Mouse (Mus musculus) adrenal gland, postnatal 36 days (tissue): ENCODE measurements around the gene Chd4. TPM values are rescaled to one million over a fixed set of nuclear protein-coding genes. Genes with fewer than 3 reads are reported as not detected.

Source experiments
- DNase-seq, 2 experiments: peaks; one replicate each; pipeline ENCODE4 v3.0.0; 2021; ENCODE audit warnings: mixed read lengths in 1 of 2
- total RNA-seq, 2 experiments: library from RNA; stranded (reverse); gene quantifications; 2 replicates each; pipeline ENCODE4 v1.2.3; 2021

Gene Chd4
- total RNA-seq, 2 experiments from 2014 or later = 166 to 201 TPM

DNA sequence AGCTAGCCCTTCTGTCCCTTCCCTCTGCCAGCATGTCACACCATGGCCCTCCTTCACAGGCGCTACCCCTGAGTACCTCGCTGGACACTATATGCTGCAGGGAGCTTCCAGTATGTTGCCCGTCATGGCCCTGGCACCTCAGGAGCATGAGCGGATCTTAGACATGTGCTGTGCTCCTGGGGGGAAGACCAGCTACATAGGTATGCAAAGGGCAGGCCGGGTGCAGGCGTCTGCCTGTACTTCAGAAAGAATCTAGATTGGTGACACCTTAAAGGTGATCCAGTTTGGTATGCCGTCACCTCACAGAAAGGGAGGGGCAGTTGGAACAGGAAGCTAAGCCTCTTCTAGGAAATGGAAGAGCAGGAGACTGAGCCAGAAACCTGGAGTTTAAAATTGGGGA lies 44.0 kb downstream of the Chd4 start:
- no peak for DNase-seq

DNA sequence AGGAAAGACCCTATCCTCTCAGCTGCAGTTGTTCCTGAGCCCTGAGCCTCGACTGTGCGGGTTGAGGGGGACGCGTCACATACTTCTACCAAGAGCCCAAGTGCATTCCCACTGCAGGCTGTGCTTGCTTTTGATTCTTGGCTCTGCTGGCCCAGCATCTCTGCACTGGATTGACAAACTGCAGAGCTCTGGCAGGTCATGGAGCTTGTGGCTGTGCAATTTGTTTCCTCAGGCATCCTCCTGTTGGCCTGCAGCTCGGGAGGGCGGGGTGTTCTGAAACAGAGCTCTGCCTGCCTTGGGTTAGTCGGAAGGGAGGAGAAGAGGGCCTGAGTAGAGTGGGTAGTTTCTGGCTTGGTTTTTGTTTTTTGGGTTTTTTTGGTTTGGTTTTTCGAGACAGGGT lies 46.7 kb downstream of the Chd4 start:
- no peak for DNase-seq

DNA sequence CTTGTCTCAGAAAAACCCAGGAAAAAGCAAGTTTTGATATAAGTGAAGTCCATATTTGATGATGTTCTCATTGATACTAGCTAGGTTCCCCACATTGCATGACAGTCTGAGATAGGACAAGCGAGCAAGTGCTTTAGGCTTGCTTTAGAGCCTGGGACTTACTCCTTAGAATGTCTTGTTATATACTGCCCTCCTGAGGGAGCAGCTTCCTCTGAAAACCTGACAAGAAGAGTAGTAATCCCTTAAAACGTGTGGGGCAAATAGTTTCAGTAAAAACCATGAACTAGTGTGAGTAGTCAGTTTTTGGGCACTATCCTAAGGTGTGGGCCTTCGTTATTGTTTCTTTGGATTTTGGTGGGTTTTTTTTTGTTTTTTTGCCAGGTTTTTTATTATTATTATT lies 47.3 kb downstream of the Chd4 start:
- no peak for DNase-seq

DNA sequence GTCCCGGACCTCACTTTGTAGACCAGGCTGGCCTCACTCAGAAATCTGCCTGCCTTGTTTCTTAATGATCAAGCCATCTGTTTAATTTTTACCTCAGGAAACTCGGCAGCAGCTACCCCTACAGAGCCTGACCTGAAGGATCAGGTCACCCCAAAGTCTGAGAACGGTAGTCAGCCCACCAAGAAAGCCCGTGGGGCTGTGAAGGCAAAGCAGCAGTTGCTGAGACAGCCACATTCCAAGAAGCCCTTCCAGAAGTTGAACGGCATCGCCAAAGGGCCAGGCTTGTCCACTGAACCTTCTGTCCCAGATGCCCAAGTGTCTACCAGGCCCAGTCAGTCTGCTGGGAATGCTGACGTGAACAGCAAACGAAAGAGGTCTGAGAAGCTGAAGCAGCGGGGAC lies 48.1 kb downstream of the Chd4 start:
- DNase-seq = no peak

DNA sequence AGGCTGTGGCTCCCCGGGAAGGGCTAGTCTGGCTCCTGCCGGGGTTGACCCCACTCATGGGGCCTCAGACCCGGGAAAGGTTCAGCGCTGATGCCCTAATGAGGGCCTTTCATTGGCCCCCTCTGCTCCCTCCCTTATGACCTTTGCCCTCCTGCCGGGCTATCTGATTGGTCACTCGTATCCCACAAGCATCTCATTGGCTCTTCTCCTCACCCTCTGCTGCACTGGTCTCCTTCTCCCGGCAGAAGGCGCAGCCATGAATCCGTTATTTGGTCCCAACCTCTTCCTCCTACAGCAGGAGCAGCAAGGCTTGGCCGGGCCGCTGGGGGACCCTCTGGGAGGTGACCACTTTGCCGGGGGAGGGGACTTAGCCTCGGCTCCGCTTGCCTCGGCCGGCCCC lies 49.2 kb downstream of the Chd4 start, which contains the start of gene Iffo1:
TSS of gene Iffo1 (plus strand) at position 241 of the 400 bp plus-strand sequence.
- DNase-seq = peak; percentile 91 to 92

DNA sequence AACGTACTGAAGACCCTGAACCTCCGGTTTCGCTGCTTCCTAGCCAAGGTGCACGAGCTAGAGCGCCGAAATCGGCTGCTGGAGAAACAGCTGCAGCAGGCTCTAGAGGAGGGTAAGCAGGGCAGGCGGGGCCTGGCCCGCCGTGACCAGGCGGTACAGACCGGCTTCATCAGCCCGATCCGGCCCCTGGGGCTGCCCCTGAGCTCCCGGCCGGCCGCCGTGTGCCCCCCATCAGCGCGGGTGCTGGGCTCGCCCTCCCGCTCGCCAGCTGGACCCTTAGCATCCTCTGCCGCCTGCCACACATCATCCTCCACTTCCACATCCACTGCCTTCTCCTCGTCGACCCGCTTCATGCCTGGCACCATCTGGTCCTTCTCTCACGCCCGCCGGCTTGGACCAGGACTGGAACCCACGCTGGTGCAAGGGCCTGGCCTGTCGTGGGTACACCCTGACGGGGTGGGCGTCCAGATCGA lies 49.7 kb downstream of the Chd4 start:
- peak in 1 of 2 experiments; percentile 44 for DNase-seq

DNA sequence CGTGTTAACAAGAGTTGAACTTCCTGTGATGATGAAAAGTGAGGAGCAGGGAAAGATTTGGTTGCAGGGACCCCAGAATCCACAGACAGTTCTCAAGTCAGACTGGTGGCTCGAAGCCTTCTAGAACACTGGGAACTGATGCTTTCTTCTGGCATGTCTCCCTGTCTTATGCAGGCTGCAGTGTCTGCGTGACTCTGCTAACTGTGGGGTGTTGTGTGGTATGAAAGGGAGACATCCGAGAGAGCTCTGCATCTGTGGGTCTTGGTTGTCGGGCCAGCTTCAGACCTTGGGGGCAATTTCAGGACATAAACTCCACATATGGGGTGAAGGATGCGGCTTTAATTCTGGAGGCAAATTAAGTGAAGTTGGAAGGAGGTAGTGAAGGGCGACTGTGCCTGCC lies 50.4 kb downstream of the Chd4 start:
- DNase-seq = no peak

DNA sequence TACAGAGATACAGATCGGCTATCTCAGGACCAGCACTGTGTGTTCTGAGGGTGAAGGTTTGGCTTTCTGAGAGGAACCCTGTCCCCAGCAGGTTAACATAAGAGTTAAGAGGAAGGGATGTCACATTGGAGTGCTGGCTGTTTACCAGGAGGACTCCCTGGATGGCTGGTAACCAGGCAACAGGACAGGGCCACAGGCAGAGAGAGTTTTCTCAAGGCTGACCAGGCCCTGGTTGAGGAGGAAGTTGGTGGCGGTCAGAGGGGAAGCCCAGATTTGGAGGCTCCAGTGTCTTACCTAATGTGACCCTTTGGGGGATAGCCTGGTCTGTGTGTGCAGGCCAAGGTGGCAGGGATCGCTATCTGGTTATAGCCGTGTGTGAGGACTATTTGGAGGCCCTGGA lies 51.0 kb downstream of the Chd4 start:
- peak; percentile 73 to 79 for DNase-seq

DNA sequence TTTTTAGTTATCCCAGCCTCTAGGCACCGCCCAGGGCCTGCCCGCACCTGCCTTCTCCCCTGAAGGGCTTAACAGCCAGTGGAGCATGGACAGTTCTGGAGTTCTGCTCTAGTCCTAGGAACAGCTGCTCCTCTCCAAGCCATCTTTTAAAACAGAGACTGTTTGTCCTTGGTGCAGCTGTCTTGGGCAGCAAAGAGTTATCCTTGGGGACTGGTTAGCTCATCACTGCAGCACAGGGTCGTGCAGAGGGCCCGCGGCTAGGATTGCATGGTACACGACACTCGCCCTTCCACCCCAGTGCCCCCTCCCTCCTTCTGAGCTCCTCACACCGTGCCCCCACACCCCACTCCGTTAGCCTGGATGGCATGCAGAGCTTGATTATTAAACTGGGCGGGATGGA lies 51.5 kb downstream of the Chd4 start:
- no peak for DNase-seq

DNA sequence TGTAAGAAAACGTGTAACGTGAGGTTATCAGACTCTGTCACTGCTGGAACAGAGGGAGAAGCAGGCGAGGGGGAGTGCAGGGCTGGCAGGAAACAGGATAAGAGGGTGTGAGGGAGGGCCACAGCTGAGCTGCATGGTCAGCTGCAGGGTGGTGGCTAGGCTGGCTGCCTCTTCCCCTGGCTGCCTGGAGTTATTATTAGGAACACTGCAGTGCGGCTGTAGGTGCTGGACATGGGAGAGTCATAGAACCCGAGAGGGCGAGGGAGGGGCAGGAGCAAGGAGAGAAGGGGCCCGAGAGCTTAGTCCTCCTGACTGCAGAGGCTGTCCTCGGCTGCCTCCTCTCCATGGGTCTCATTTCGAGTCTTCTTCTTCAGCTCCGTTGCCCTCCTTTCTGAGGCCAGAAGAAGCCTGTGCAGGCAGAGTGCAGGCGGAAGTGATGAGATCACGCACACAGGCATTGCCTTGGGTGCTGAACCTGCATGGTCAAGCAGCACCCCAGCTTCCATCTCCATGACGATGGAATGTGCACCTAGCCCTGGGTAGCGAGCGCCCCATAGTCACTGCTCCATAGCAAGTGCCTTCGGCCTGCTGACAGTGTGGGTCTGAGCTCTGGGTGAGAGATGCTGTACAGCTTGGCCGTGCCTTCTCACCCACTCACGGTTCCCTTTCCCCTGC lies 52.6 kb downstream of the Chd4 start:
- DNase-seq = peak; percentile 43 to 61

DNA sequence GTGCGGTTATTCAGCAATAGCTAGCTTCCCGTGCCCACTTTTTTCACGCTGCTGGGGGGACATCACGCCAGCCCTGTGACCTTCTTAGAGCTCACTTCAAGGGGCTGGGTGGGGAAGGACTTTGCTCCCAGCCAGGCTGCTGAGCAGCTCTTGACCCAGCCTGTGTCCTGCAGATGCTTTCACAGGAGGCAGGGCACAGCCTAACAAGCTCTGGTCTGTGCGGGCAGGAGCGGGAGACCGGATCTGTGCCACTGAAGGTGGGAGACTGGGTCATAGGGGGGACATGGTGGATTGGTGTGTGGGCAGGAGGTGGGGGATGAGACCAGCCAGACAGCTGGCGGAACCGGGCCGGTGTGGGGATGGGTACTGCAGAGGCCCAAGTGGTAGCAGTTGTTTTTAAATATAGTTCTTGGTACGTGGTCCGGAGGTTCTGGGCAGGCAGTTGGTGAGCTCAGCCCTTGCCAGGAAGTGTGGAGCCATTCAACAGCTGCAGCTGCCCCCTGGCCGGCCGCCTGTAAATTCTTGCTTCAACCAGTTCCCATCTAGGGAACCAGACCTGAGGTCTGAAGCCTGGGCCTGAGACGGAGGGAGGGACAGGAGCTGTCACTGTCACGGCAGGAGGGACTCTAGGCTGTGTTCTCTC lies 53.3 kb downstream of the Chd4 start:
- DNase-seq = peak in 1 of 2 experiments; percentile 39

DNA sequence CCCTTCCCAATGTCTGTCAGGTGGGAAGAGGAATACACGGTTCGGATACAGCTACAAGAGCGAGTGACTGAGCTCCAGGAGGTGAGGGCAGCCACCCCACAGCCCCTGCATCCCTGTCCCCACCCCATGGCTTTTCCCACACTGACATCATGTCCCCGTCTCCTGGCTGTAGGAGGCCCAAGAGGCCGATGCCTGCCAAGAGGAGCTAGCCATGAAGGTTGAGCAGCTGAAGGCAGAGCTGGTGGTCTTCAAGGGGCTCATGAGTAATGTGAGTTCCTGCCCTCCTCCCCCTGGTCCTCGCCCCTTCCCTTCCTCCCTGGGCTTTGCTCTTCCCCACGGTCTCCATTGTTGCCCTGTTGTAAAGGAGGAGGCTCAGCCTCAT lies 53.8 kb downstream of the Chd4 start:
- DNase-seq = no peak

DNA sequence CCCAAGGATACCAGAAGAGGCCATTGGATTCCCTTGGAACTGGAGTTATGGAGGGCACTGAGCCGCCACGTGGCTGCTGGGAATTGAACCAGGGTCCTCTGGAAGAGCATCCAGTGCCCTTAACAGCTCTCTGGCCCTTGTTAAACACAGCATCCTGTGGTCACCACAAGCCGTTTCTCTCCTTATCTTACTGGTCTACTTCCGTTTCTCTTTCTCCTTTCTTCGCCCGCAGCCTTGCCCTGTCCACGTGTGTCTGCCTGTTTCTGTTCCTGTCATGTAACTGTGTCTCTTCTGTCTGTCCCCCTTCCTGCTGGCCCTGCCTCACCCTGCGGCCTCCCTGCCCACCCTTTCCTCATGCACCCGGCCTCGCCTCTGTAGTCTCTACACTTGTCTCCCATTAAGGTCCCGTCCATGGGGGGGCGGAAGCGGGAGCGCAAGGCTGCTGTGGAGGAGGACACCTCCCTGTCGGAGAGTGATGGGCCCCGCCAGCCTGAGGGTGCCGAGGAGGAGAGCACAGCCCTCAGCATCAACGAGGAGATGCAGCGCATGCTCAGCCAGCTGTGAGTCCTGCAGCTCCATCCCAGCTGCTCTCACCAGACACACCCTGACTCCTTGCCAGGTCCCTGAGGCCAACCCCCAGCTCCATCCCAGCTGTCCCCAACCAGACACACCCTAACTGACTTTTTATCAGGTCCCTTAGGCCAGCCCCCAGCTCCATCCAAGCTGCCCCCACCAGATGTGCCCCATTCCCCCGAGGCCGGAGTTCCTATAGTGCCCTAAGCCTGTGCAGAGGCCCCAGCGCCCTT lies 56.6 kb downstream of the Chd4 start:
- no peak for DNase-seq

DNA sequence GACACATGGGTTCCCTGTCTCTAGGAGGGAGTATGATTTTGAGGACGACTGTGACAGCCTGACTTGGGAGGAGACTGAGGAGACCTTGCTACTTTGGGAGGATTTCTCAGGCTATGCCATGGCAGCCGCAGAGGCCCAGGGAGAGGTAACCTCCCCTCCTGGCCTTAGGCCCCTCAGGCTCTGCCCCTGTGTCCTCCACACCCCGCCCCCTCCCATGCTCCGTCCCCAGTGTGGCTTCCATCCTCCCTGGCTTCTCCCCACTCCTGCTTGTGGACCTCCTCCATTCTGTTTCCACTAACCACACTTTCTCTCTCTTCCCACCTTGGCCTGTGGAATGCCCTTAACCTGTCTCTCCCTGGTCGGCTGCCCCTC lies 57.2 kb downstream of the Chd4 start:
- no peak for DNase-seq

DNA sequence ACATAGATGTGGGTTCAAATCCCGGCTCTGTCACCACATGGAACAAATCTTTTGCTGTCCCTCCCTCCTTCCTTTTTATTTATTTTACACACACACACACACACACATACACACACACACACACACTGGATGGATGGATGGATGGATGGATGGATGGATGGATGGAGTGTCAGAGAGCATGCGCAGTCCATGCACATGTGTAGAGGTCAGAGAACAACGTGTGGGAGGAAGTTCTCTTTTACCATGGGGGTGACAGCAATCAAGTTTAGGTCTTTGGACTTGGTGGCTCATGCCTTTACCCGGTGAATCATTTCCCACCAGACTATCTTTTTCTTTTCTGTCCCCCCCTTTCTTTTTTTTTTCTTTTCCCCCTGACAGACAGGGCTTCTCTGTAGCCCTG lies 57.9 kb downstream of the Chd4 start:
- DNase-seq = no peak

DNA sequence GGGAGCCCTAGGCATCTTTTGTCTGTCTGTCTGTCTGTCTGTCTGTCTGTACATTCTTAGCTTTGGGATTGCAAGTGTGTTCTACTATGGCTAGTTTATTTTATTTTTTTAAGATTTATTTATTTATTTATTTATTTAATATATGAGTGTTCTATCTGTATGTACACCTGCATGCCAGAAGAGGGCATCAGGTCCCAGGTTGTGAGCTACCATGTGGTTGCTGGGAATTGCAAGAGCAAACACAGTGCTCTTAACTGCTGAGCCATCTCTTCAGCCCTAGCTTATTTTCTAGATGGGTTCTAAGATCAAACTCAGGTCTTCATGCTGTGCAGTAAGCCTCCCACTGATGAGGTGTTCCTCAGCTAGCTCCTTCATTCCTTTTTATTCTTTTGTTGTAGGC lies 58.8 kb downstream of the Chd4 start:
- no peak for DNase-seq

DNA sequence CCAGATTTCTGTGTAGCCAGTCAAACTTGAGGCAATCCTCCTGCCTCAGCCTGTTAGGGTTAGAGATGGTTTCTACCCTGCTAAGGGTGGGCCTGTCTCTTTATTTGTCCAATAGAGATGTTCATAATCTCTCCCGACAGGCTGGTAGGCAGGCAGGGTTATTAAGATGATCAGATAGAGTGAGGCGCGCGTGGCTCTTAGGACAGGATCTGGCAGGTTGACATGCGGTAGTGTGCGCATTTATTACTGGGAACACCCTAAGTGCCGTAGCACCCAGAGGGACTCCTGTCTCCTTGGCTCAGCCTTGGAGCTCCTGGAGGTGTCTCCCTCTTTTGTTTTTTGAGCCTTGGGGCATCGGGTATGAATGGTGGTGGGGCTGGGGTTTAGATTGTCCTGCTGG lies 59.5 kb downstream of the Chd4 start:
- DNase-seq = no peak

DNA sequence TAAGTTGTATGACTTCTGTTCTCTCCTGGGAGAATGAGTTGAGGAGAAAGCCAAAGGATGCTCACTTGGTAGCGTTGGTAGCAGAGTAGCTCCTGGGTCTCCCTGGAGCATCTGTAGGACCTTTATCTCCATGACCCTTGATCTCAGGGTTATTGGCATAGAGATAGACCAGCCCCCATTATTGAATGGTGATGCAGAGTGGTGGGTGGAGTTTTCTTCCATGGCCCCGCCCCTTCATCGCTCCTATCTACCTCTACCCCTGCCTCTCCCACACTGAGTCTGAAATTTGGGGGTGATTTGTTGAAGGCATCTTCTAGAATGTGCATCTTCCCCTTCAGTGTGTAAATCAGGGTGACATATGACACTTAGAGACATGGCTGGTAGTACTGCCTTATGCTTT lies 60.7 kb downstream of the Chd4 start:
- DNase-seq = no peak

DNA sequence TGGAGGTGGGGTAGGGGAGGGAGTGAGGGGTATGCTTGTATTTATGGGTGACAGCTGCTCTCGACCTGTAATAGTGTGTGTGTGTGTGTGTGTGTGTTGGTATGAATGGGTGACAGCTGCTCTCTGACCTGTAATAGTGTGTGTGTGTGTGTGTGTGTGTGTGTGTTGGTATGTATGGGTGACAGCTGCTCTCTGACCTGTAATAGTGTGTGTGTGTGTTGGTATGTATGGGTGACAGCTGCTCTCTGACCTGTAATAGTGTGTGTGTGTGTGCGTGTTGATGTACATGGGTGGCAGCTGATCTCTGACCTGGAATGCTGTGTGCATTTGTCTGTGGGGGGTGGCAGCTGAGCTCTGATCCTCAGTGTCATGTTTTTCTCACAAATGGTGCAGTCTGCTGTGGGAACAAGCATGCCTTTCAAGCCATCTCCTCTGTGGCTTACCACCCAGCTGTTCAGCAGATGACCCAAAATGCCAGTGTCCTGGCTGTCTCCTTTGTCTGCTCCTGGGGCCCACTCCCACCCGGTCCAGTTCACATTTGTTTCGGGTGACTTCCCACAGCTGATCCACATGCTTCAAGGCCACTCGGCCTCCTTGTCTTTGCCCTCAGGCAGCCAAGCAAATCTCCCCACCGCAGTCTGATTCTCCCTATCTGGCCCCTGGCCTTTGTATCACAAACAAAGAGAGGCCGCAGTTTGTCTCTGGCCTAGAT lies 61.3 kb downstream of the Chd4 start:
- no peak for DNase-seq

DNA sequence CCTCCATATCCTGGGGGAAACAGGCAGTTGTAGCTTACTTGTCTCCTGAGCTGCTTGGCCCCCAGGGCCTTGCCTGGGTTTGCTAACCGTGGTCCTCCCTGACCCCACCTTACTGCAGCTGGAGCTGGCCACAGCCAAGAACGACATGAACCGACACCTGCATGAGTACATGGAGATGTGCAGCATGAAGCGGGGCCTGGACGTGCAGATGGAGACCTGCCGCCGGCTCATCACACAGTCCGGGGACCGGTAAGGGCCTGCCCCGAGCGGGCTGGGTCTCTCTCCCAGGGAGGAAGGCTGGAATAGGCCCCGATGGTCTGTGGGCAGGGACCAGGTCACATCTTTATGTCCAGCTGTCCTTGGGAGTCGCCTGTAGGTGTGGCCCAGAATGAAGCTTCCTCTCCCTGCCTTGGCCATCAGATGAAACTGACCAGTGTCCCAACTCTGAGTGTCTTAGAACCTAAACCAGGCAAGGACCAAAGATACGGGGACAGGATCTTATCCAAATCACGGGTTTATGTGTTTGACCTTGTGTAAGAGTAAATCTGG lies 63.2 kb downstream of the Chd4 start:
- DNase-seq = no peak

DNA sequence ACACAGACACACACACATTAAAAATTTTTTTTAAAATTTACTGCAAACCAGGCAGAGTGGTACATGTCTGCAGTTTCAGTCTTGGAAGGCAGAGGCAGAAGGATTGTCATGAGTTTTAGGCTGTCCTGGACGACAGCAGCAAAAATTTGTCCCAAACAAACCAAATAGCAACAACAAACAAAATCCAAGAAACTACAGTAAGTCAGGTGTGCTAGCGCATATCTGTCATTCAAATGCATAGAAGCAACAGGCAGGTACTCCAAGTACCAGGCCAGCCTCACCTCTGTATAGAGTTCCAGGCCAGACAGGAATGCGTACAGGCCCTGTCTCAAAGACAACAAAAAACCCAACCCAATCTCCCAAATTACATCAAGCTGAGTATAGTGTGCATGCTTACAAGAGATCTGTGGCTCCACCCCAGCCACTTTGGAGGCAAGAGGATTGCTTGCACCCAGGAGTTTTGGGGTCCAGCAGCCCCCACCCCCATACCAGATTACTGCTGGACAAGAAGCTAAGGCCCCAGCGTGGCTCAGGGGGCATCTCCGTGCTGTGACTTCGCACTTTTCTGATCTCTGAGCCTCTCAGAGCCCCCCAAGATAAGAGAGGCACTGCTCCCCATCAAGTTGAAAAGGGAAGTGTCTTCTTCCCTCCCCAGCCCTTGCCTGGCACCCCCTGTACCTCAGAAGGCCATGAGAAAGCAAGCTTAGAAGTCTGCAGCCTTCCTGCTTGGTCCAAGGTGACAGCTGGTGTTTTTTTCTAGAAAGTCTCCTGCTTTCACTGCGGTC lies 64.2 kb downstream of the Chd4 start:
- DNase-seq = no peak

DNA sequence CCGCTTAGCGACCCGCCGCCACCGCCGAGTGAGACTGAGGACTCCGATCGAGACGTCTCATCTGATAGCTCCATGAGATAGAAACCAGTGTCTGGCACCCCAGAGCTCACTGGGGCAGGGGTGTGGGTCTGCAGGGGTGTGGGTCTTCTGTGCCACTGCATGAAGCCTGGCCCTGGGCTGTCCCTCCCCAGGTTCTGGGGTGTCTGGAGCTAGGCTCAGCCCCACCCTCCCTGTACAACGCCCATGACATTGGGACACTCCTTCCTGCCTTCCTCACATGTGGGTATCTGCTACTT lies 64.7 kb downstream of the Chd4 start:
- DNase-seq = no peak
